Mouse (Mus musculus) right cerebral cortex, adult 18-20 months (tissue): ENCODE results near the gene Rnf20.
"Not testable (repeated sequence)": the region's sequence is repeated elsewhere in the genome, so short reads cannot be mapped to it uniquely, and the experiment has no call there.

ENCODE experiments used
- DNase-seq: peaks from one replicate; pipeline ENCODE4 v3.0.0; 2022; ENCODE audit warnings: mixed read lengths

Rnf20 gene

DNA sequence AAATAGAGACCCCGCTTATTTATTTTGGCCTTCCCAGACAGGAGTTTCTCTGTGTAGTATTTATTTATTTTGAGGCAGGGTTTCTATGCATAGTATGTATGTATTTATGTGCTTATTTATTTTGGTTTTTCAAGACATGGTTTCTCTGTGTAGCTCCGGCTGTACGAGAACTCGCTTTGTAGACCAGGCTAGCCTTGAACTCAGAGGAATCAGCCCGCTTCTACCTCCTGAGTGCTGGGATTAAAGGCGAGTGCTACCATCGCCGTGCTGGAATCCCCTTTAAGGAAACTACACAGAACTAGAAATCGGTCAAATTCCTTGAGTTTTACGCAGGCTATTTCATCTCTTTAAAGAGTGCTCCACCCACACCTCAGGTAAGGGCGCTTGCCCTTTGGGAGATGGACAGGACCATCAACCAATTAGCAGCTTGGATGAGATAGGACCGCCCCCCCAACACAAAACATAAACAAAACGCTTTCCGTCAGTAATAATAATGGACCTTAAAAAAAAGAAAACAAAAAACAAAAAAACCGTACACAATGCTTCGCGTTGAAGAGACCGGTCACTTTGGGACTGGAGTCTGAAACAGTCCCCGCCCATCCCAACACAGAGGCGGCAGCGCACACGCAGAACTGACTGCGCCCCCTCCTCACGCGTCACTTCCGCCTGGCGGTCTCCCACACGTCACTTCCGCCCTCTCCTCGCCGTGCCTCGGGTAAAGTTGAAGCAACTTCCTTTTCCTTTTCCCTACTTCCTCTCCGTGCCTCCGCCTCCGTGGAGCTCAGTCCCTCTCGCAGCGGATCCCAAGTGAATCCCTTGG is at the start of gene Rnf20:
TSS of gene Rnf20 (plus strand) at position 688 of the 820 bp plus-strand sequence.
- DNase-seq: peak; percentile 97

DNA sequence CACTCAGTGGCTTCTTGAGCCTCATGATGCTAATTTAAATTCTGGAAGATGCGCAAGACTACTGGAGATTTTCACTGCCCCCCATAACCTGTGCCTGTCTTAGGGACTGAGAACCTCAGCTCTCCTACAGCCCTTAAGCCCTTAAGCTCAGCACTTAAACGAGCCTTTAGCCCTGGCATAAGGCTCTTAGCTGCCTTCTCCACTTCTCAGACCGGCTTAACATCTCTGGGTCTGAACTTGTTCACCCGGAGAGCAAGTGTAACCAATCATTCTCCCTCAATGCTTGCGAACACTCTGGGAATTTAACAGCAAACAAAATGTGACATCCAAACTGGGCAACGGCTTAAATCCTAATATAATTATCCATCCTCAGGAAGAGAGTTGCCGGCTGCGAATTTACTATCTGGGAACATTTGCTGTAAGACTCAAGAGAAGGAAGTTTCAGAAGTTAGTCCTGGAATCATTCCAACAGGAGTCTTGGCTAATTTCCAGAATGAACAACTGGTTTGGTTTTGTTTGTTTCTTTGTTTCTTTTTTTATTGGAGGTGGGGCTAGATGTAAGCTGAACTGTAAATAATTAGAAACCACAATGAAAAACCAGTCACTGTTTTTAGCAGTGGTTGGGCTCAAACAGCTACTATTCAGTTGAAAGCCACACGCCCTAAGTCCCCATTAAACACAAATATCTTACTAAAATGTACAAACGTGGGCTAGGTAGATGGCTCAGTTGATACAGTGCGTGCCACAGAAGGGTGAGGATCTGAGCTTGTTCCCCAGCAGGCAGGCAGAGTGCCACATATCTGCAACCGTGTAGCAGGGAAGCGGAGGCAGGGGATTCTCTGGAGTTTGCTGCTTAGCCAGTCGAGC is 47.6 kb upstream of the Rnf20 start:
- DNase-seq: no peak

- no peak for DNase-seq
Observed at GRCm38 (mm10) chr4:49585524-49586101, 46.2 kb upstream of the Rnf20 start.

- DNase-seq: no peak
Observed at GRCm38 (mm10) chr4:49586811-49587210, 45.0 kb upstream of the Rnf20 start.

- DNase-seq: no peak
Observed at GRCm38 (mm10) chr4:49590152-49590551, 41.7 kb upstream of the Rnf20 start.

GRCm38 (mm10) chr4:49596846-49597182 is 35.0 kb upstream of the Rnf20 start:
- DNase-seq: peak; percentile 36

DNA sequence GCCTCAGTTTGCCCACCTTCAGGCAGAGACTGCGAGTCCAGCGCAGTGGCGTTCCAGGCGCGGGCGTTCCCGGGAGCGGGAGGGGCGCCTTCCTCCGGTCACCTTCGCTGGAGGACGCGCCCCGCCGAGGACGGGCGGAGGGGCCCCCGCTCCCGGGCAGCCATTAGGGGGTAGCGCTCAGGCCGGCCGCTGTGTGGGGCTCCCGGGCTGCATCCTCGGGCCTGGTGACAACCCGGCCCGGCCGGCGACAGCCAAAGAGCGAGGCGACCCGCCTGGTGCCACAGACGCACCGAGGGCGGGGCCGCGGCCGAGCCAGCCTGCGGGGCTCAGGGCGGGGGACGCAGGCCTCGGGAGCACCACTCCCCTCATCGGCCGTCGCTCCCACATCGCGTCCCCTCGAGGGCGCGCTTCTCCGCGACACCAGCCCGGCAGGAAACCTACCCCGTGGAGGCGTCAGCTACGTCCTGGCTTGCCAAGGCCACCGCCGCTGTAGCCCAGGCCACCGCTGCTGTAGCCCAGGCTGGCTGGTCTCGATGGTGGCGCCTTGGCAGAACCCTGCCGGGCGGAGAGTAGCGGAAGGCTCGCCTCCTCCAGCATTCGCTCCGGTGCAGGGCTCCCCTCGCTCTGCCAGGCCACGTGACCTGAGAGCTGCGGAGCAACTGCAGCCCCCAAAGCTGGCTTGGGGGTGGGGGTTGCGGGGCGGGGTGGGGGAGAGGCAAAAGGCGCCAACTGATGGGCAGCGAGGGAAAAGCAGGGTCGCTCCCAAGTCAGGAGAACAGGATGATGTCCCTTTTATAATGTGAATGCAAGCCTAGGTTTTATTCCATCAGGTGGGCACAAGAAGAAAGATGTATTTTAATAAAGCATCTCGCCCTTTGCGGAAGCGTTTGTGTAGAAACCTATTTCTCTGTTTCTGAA is 34.4 kb upstream of the Rnf20 start, which contains the start of gene Tmem246:
TSS of gene Tmem246 (minus strand) at position 694 of the 918 bp plus-strand sequence.
- peak; percentile 81 for DNase-seq

- DNase-seq: no peak
Observed at GRCm38 (mm10) chr4:49603161-49603560, 28.6 kb upstream of the Rnf20 start.

DNA sequence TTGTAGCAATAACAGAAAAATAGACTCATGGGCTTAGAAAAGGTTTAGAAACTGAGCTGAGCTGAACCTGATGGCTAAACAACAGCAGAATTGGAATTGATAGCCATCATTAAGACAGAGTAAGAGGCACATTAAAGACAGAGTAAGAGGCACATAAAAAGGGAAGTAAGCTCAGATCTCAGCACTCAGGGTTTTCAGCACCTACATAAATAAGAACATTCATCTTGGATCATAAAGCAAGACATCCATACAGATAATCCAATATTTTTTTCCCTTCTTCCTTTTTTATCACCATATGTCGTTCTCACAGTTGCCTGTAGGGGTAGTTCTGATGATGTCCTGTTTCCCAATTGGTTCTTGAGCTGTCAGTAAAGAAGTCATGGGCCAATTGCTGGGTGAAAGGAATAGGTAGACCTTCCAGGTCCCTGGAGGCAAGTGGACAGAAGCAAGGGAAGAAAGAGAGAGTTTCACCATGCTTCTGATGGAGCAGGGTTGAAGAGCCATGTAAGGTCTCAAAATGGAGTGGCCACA is 27.7 kb upstream of the Rnf20 start:
- DNase-seq: no peak

DNA sequence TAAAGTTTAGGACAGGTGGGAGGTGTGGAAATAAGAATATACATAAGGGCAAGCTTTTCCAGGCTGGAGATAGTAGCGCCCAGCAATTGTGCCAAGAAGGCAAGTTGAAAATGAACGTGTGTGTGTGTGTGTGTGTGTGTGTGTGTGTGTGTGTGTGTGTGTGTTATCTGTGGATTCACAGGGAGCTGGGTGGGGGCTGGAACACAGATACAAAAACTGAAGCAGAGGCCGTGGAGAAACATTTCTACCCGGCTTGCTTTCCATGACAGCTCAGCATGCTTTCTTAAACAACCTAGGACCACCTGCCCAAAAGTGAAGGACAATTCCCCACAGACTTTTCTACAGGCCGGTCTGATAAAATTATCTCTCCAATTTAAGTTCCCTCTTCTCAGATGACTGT is 27.2 kb upstream of the Rnf20 start:
- DNase-seq: no peak

- DNase-seq: no peak
Observed at GRCm38 (mm10) chr4:49605459-49605858, 26.3 kb upstream of the Rnf20 start.

- no peak for DNase-seq
Observed at GRCm38 (mm10) chr4:49616924-49617323, 14.9 kb upstream of the Rnf20 start.

- not testable (repeated sequence) for DNase-seq
Observed at GRCm38 (mm10) chr4:49619861-49620260, 11.9 kb upstream of the Rnf20 start.

DNA sequence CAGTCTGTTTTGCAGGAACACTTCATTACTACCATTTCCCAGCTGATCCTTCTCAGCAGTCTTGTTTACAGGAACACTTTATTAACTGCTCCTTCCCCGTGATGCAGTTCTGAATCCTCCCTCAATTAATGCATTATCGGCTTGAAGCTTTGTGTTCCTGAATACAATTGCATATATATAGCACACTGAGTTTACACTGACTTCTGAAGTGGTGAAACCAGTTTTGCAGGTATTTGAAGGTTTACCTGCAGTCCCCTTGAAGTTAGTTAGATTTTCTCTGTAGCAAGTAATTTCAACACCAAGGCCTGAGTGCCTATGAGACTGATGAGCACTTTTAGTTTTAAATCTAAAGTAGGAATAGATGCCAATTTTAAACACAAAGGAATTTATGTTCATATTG is 9.5 kb upstream of the Rnf20 start:
- DNase-seq: no peak

DNA sequence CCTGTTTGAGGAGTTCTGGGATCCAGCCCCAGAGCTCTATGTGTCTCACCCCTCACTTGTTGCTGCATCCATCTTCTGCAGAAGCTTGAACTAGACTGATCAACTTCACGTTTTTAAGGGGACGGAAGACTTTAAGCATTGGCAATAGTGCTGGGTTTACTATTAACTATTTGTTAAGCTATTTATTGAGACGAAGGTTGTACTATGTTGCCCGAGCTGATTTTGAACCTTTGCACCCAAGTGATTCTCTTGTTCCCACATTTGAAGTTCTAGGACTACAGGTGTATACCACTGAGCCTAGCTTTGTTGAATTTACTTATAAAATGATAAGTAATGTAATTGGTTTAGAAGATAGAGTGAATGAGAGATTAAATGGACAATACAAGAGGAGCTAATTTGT is 7.9 kb upstream of the Rnf20 start:
- no peak for DNase-seq

DNA sequence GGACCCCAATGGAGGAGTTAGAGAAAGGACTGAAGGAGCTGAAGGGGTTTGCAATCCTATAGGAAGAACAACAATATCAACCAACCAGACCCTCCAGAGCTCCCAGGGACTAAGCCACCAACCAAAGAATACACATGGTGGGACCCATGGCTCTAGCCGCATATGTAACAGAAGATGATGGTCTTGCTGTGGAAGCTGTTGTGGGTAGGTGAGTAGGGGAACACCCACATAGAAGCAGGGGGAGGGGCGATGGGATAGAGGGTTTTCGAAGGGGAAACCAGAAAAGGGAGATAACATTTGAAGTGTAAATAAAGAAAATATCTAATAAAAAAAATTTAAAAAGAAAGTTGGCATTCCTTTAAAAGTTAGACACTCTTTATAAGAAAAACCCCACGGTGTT is 6.8 kb upstream of the Rnf20 start:
- DNase-seq: not testable (repeated sequence)

DNA sequence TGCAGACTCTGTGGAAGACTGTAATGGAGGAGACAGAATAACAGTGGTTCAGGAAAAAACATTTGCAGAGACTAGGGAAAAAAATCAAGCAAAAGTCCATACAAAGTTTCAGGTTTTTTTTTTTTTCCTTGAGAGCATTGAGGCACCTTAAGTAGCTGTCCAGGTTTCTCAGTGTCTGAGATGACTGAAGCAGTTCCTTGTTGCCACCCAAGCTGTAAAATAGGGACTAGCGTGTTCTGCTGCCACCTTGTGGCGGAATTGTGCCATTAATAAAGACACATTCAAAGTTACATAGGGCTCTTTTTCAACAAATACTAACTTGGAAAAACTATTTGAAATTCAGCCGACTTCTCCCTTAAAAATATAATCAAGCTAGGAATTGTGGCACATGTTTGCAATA is 4.8 kb upstream of the Rnf20 start:
- peak; percentile 80 for DNase-seq

DNA sequence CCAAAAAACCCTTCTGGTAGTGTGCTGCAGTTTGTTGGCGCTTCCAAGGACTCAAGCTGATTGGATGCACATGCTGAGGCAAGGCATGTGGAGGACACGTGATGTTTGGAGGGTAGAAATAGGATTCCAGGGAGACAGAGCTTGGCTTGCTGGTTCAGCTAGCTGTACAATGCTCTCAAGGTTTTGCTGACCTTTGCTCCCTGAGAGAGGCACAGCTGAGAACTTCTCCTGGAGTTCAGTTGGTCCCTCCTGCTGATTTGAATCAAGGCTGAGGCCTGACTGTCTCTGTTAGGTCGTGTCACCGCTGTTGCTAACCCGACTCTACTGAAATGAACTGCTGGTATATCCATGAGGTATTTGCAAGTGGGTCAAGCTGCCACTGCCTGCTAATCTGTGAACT is 2.9 kb upstream of the Rnf20 start:
- DNase-seq: no peak

- no peak for DNase-seq
Observed at GRCm38 (mm10) chr4:49632139-49632481, 304 bp downstream of the Rnf20 start.

GRCm38 (mm10) chr4:49637821-49638220 is 6.0 kb downstream of the Rnf20 start:
- DNase-seq: no peak

DNA sequence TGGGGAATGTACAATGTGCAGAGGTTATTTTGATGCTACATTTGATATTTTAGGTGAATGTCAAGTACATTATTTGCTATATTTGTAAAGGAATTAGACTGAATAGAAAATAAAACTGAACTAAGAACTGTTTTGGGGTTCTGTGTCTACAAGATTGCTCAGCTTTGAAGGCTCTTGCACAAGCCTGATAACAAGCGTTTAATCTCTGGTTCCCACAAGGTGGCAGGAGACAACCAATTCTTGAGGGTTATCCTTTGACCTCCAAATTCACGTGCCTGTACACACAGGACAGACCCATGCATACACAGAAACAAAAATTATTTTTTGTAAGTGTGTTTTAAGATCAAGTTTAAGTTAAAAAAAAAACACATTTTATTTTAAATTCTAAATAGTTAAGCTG is 8.1 kb downstream of the Rnf20 start:
- no peak for DNase-seq

DNA sequence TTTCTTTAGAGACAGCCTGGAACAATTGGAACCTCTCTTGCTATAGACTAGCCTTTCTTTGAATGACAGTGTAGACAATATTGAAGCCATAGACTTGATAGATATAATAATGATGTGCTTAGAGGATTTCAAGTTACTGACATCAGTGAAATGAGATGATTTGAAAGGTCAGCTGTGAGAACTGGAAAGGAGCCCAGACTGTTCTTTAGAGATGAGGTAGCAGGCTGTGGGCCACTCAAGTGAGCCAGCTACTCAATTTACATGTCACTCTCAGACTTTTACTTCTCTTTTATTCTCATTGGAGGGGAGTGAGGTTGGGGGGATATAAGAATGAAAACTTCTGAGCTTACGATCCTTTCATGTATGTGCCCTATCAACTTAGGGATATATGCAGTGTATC is 27.6 kb downstream of the Rnf20 start:
- no peak for DNase-seq
